Mouse (Mus musculus) gastrocnemius, adult 2 months (tissue): ENCODE data around the gene Clba1. TPM values are rescaled to one million over a fixed set of nuclear protein-coding genes. Genes with fewer than 3 reads are reported as not detected.

Source experiments
- DNase-seq: peaks from one replicate; pipeline ENCODE4 v3.0.0; 2022
- H3K27ac ChIP-seq: fragments of 200-600 bp; 2 replicates; pipeline ENCODE4 v1.8.1; 2022; ENCODE audit warnings: mild to moderate bottlenecking
- H3K4me3 ChIP-seq: fragments of 200-600 bp; 2 replicates; pipeline ENCODE4 v1.8.1; 2022; ENCODE audit warnings: mild to moderate bottlenecking, moderate library complexity
- CTCF ChIP-seq: fragments of 200-600 bp; IDR thresholded peaks from 2 replicates; pipeline ENCODE4 v1.8.1; 2022; ENCODE audit warnings: antibody characterized with exemption, mild to moderate bottlenecking, moderate library complexity
- intact Hi-C: fragments of 180-260 bp; cut with DNase I; formaldehyde crosslinking; loops from one replicate; pipeline ENCODE4 v1.15.1; 2025
- total RNA-seq, 2 experiments: library from RNA; stranded (reverse); gene quantifications; 2 replicates each; pipeline ENCODE4 v1.2.3; 2021

Gene Clba1
- total RNA-seq, 2 experiments from 2014 or later: 0.20 to 0.36 TPM

GRCm38 (mm10) chr12:112864804-112865203 is 56.1 kb downstream of the Clba1 start:
- Histone ChIP-seq H3K4me3 (no peak overlapping the region), H3K27ac (no peak overlapping the region)
- no peak for TF ChIP-seq CTCF
- DNase-seq: no peak
- intact Hi-C loops: no loop called here

Other genes with a start within 250 kb of the Clba1 start
- 10 to 100 TPM in 1 of 2 experiments, 1 to 10 TPM in 1; 8.2 to 13.0 TPM for gene Inf2, start 220.2 kb upstream of the Clba1 start, total RNA-seq
- gene Adssl1, start 188.9 kb upstream of the Clba1 start, total RNA-seq: 1,000 to 10,000 TPM; 1,028 to 1,061 TPM
- 10 to 100 TPM; 18.6 to 25.3 TPM for gene Siva1, start 164.3 kb upstream of the Clba1 start, total RNA-seq
- 10 to 100 TPM; 50.9 to 59.3 TPM for gene Akt1, start 134.1 kb upstream of the Clba1 start, total RNA-seq
- under 1 TPM; 0.64 to 0.81 TPM for gene Zbtb42, start 130.1 kb upstream of the Clba1 start, total RNA-seq
- 10 to 100 TPM in 1 of 2 experiments, 1 to 10 TPM in 1; 9.8 to 13.6 TPM for gene Cep170b, start 88.5 kb upstream of the Clba1 start, total RNA-seq
- gene Pld4, start 48.3 kb upstream of the Clba1 start, total RNA-seq: 1 to 10 TPM; 1.7 to 4.0 TPM
- gene Ahnak2, start 6.3 kb upstream of the Clba1 start, total RNA-seq: 1 to 10 TPM; 5.0 to 8.5 TPM
- gene Cdca4, start 20.5 kb downstream of the Clba1 start, total RNA-seq: 1 to 10 TPM; 3.0 to 3.1 TPM
- gene Gpr132, start 59.3 kb downstream of the Clba1 start, total RNA-seq: under 1 TPM in 1 of 2 experiments, not detected in 1; 0.14 TPM
- 10 to 100 TPM; 20.3 to 30.2 TPM for gene Jag2, start 120.8 kb downstream of the Clba1 start, total RNA-seq
- gene Nudt14, start 133.2 kb downstream of the Clba1 start, total RNA-seq: 1 to 10 TPM; 5.4 to 7.9 TPM
- 10 to 100 TPM; 13.3 to 20.6 TPM for gene Btbd6, start 167.5 kb downstream of the Clba1 start, total RNA-seq
- 10 to 100 TPM; 20.8 to 21.5 TPM for gene Brf1, start 191.8 kb downstream of the Clba1 start, total RNA-seq
- 10 to 100 TPM; 35.9 to 41.0 TPM for gene Pacs2, start 205.6 kb downstream of the Clba1 start, total RNA-seq